Mouse (Mus musculus) testis, adult 2 months (tissue): ENCODE results near the gene Cntnap2.

Experiments used
- CTCF ChIP-seq: fragments of 200-500 bp; IDR thresholded peaks from 2 replicates; pipeline ENCODE4 v1.5.1; 2012; ENCODE audit warnings: low read depth, mild to moderate bottlenecking, inconsistent platforms, low read length, moderate library complexity; ENCODE audit not compliant: control insufficient read depth, insufficient read depth, insufficient replicate concordance
- POLR2A ChIP-seq: fragments of 200-500 bp; IDR thresholded peaks from 2 replicates; pipeline ENCODE4 v1.6.1; 2012; ENCODE audit warnings: low read depth, mild to moderate bottlenecking, inconsistent platforms, low read length, moderate library complexity; ENCODE audit not compliant: control insufficient read depth

- TF ChIP-seq CTCF (no peak), POLR2A (no peak)
These were observed 915.5 kb downstream of the Cntnap2 start for GRCm38 (mm10) chr6:45974471-45975154.
